Mouse (Mus musculus) thymus, postnatal 10 days (tissue): ENCODE data around the gene Serpina3b.
"Not testable (repeated sequence)": the region's sequence is repeated elsewhere in the genome, so short reads cannot be mapped to it uniquely, and the experiment has no call there.

Experiments
- DNase-seq, 2 experiments: peaks; one replicate each; pipeline ENCODE4 v3.0.0; 2021; ENCODE audit warnings: low spot score in 2 of 2

The Serpina3b gene

DNA sequence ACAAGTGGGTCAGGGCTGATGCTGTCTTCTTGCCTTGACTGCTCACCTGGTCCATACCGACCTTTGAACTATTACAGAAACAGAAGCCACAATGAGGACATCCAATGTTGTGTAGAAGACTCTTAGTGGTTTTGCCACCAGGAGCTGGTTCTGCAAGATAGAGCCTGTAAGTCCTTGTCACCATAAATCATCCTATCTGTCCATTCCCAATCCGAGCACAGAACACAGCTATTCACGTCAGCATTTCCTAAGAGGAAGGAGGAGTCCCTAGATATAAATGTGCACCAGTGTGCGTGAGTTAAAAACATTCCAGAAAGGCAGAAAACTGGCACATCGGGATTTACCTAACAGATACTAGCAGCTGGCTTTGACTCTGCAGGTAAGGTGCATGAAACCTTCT lies at the start of gene Serpina3b:
TSS of gene Serpina3b (plus strand) at position 301 of the 400 bp plus-strand sequence.
- DNase-seq = no peak

DNA sequence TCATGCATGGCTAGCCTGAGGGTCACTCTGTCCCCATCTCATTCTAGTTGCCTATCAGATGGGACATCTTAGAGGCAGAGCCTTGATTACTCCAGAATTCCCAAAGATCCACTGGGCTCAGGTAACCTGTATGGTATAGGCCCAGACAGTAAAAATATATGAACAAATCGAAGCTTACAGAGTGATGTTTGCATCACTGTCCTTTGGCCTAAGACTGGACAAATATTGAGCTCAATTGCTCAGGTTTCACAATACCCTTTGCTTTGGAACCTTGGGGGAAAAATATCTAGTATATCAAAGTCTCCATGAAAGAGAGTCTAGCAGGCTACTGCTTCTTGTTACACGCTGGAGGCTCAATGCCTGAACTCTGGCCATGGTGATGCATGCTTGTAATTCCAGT lies 37.7 kb upstream of the Serpina3b start:
- no peak for DNase-seq

GRCm38 (mm10) chr12:104091303-104091702 lies 36.5 kb upstream of the Serpina3b start:
- DNase-seq = no peak

- DNase-seq = no peak
Observed at GRCm38 (mm10) chr12:104100768-104101167, 27.0 kb upstream of the Serpina3b start, which contains the start of gene Serpina5. Serpina5 (plus strand) TSS chr12:104101113.

DNA sequence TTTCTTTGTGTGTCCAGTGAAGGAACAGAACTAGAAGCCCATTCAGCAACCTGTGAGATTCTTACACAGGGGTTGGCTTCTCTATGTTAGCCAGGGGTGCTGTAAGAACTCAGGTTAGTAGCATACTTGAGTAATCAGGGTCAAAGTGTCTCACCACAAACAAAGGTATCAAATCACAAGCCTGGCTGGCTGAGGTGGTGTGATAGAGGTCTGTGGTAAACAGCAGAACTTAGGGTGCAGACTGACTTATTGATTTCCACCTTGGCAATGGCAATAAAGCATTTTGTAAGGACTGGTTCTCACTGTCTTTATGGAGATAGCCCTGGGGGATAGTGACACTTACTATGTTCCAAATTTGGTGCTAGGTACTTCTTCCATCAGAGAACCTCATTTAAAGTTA lies 21.9 kb upstream of the Serpina3b start:
- no peak for DNase-seq

GRCm38 (mm10) chr12:104106919-104107318 lies 20.9 kb upstream of the Serpina3b start:
- DNase-seq = no peak

DNA sequence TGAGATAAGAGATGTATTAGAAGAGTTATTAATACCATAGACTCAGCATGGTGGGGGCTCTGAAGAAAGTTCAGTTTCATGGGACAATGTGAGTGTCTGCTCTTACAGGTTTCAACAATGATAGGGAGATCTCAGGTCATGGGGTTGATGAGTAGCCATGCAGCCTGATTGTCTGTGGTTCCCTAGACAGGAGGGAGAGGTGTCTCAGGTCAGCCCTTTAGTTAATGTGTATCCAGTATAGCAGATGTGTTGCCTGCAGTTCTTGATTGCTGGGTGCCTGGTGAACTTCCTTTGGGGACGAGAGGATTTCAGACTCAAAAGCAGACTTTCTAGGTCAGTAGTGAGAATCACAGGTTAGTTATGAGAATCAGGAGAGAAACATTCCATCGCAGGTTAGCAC lies 19.3 kb upstream of the Serpina3b start:
- DNase-seq = no peak

- DNase-seq = not testable (repeated sequence)
Observed at GRCm38 (mm10) chr12:104112333-104112732, 15.5 kb upstream of the Serpina3b start, which contains the start of gene Serpina3a. Serpina3a (plus strand) TSS chr12:104112724.

DNA sequence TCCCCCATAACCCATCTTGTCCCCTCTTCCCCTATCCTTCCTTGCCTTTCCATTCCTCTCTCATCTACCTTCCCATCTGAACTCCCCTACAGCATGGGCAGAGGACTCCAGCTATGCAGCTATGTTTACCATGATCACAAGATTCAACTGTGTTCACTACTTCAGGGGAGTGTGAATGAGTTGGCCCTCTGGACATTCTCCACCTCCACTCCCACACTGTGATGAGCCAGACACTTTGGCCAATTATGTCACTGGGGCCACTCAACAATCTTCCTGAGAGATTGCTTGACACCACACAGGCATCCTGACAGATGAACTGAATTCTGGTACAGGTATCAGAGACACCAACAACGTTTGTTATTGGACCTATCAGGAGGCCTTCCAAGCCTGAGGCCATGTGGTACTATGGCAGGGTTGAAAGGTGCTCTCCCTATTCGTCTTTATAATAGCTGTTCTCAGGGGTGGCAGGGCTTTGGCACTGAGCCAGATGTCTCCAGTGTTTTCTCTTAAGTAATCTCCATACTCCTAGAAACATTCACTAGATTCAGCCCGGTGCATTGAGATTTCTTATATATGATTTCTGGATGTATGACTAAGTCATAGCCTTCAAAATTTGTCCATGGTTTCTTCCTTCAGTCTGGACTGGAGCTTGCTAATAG lies 12.7 kb upstream of the Serpina3b start:
- no peak for DNase-seq

DNA sequence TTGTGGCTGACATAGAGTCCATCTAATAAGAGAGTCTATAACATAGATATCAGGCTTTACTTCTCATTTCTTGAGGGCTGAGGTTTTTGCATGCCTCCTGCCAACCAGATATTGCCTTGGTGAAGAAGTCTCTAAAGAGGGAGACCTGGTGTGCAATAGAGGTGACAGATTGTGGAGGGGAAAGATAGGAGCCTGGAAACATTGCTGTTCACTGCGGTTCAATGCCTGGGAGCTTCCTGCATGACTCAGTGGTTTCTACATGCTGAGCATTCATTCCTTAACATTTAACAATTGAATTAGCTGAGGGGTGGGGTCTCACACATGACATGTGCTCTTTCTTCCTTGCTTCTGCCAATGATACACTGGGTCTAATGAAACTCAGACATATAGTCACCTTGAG lies 4.7 kb upstream of the Serpina3b start:
- no peak for DNase-seq

DNA sequence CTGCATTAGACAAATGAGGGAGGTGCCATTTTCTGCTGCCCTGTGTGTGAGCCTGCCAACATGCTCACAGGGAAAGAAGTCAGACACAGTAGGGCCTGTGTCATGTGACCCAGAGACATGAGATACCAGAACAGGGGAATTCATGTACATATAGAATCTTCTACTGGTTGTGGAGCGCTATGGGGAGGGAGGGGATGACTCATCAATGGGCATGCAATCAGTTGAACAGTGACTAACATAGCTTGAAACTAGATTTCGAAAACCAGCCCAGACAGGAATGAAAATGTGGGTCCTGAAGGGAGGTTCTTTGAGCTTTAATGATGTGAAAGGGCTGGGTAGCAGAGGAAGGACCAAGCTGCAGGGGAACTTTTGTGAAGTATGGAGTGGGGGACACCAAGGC lies 3.8 kb upstream of the Serpina3b start:
- no peak for DNase-seq

DNA sequence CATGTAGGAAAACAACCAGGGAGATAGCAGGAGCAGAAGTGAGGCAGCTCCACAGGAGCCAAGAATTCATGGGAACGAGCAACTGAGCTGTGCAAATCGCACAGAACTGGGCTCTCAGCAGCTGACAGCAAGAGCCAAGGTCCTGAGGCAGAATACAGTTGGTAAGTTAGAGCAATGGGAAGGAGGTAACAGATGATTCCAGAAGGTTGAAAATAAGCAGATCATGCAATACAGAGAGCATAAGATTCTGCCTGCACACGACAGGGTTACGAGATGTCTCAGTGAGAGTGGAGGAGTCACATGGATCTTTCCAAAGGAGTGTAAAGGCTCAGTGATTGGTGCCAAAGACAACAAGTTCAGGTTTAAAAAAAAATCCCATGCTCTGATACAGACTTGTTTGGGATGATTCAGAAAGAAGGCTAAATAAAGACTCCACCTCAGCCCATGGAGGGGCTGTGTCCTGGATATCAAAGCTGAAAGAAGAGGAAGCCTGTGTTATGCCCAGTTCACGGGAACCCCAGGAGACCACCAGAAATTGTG lies 2.7 kb upstream of the Serpina3b start:
- DNase-seq = no peak

DNA sequence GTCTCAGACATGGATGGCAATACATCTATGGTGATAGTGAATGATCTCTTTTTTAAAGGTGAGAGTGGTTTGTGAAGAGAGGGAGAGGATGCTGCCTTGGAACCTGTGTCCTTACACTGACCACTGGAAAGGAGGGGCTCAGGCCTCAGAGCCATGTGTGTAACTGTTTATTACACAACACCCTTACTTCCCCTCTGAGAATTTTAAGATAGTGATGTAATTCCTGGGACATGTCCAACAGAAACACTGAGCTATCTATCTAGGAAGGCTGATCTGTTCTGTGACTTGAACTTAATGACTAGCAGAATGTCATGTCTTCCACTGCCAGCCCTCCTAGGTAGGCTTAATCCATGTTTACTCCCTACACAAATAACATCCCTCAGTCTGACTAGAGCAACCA lies 3.2 kb downstream of the Serpina3b start:
- DNase-seq = no peak

DNA sequence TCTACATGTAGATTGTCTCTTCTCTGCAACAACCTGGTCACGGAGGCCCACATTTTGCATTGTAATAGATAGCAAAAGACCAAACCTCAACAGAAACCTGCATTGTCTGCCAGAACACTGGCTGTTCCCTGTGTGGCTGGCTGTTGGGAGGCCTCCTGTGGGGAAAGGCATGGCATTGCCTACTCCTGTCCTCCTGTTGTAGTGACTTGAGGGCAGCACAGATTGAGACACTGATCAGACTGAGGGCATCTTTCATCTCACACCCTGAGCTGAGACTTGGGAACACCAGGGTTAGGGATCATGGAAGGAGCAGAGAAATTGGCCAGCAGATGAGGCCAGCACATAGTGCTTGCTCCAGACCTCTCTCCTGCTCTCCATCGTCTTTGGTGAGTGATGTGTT lies 10.4 kb downstream of the Serpina3b start:
- DNase-seq = no peak

DNA sequence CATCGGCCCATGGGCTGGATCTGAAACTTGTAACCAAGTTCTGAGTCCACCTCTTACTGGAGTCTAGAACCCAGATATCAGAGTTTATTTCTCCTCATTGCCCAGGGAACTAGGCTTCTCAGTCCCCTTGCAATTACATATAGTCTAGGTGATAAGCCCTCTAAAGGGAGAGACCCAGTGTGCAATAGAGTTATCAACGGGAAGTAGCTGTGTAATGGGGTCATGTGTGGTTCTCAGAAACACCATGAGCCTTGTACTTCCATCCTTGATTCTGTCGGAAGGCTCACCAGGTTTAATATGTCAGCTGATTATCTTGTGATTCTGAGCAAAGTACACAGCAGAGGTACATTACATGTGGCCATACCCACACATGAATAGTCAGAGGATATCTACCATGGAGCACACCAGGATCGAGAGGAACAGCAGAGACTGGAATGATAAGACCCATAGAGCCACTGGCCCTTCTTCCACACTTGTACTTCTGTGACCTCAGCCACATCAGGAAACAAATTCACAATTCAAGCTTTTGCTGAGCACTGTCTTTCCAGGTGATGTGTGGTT lies 12.8 kb downstream of the Serpina3b start:
- DNase-seq = no peak

- no peak for DNase-seq
Observed at GRCm38 (mm10) chr12:104141506-104141905, 13.7 kb downstream of the Serpina3b start.

DNA sequence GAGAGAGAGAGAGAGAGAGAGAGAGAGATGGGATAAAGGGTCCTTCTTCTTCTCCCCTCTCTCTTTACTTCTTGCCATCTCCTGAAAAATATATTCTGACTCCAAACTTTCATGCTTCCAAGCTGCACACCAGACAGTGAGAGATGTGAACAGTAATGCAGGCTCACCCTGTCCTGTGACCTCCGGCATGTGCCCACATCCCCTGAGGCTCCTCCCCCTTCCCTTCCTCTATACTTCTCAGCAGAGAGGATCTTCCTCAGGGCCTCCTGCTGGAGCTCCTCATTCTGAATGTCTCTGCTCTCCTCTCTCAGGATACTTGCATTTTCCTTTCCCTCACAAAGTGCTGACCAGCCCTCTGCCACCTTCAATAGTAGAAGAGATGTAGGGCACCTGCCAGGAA lies 14.6 kb downstream of the Serpina3b start:
- DNase-seq = no peak

- no peak for DNase-seq
Observed at GRCm38 (mm10) chr12:104143286-104143685, 15.5 kb downstream of the Serpina3b start.

DNA sequence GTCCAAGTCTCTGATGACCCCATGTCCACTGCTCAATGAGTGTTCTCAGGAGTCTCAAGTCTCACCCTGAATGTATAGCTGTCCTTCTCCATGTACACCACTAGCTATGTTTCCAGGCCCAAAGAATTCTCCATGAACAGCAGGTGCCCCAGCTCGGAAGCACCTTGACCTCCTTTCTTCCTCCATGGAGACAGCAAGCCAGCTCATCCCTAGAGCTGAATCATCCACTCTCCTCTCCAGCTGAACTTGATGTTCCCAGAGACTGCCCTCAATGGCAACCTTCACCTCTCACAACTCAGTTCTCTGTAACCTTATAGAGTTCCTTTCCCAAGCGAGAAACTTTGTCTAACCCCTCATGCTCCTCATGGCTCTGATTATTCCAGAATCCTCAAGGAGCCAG lies 17.8 kb downstream of the Serpina3b start:
- DNase-seq = no peak

DNA sequence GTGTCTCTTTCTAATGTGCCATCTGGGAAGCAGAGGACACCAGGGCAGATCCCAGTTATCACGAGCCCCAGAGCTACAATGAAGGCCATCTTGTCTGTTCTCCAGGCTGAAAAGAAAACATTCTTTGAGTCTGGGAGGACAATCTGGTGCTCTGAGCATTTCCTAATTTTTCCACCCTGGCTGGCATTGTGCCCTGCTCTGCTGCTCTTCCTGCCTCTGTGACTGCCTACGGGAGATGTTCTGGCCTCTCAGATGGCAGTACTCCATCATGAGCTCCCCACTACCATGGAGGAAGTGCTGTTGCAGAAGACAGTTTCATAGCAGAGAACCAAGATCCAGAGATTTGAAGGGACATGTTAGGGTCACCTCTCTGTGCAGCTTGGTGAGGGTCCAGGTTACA lies 24.2 kb downstream of the Serpina3b start:
- DNase-seq = no peak

- no peak for DNase-seq
Observed at GRCm38 (mm10) chr12:104153041-104153645, 25.3 kb downstream of the Serpina3b start.

- no peak for DNase-seq
Observed at GRCm38 (mm10) chr12:104153656-104154055, 25.9 kb downstream of the Serpina3b start, which contains the start of gene Serpina3c. Serpina3c (minus strand) TSS chr12:104153870.

- no peak for DNase-seq
Observed at GRCm38 (mm10) chr12:104174747-104175146, 47.0 kb downstream of the Serpina3b start.
